14 mouse cellular contexts compared by ENCODE assay signal in genomic region chr13:45078392-45078791, GRCm38 (mm10). TPM values are rescaled to one million over a fixed set of nuclear protein-coding genes. Genes with fewer than 3 reads are reported as not detected.
A peak's percentile ranks its signal among the peaks of the same experiment; 100 is the strongest.
DNase-seq lines count a peak whose midpoint lies in the region; ATAC-seq and TF ChIP-seq lines count a peak whose summit lies in the region.
"Not testable (repeated sequence)": the region's sequence is repeated elsewhere in the genome, so short reads cannot be mapped to it uniquely, and the experiment has no call there.
"Had no signal": no experiment of that assay in that cellular context is flagged by ENCODE, and none has a peak within 500 bp of the region (broad histone marks: within the 10 kb centered on the region; RNA-seq: fewer than 3 reads in every experiment).

Gm9817 (plus strand) TSS chr13:45078692.

- peak; percentile 25 for DNase-seq in ZHBTc4 (ENCODE audit: low read depth, low spot score)
- not testable (repeated sequence) for DNase-seq in embryonic facial prominence, embryonic 14.5 days (ENCODE audit: low spot score)

- not testable (repeated sequence) for ATAC-seq in embryonic facial prominence, embryonic 14.5 days (ENCODE audit: low read depth); heart, embryonic 11.5 days (replicated peaks; ENCODE audit: insufficient number of reproducible peaks, low FRiP score, low TSS enrichment); heart, embryonic 16.5 days (replicated peaks; ENCODE audit: extremely low read depth, insufficient read depth, low FRiP score); kidney, embryonic 15.5 days (replicated peaks; ENCODE audit: low FRiP score); limb, embryonic 13.5 days (ENCODE audit: low FRiP score, low read depth)
- peak; percentile 10; the same call in 1 of the 2 replicates for ATAC-seq in lung, embryonic 16.5 days (ENCODE audit: low read depth)

- H3K4me3 ChIP-seq in embryonic facial prominence, embryonic 14.5 days (ENCODE audit: low read depth, low read length); heart, embryonic 11.5 days (ENCODE audit: low read depth, low read length); kidney, embryonic 15.5 days (replicated peaks); limb, embryonic 13.5 days; lung, embryonic 16.5 days (ENCODE audit: low read length): not testable (repeated sequence)
- peak within 1 kb of the TSS; percentile 19; the same call in 1 of the 2 replicates for H3K4me3 ChIP-seq in heart, embryonic 16.5 days (ENCODE audit: low read length)
- peak within 1 kb of the TSS; percentile 65 for H3K4me3 ChIP-seq in testis, adult 2 months (ENCODE audit: control insufficient read depth, low read depth, low read length)

- not testable (repeated sequence) for H3K36me3 ChIP-seq in embryonic facial prominence, embryonic 14.5 days (ENCODE audit: control insufficient read depth, insufficient read depth, low read length); heart, embryonic 11.5 days (ENCODE audit: control insufficient read depth, insufficient read depth, low read length); heart, embryonic 16.5 days (ENCODE audit: control insufficient read depth, insufficient read depth); kidney, embryonic 15.5 days; limb, embryonic 13.5 days; lung, embryonic 16.5 days (ENCODE audit: control insufficient read depth, insufficient read depth, low read length); testis, adult 2 months (ENCODE audit: control insufficient read depth, insufficient read depth, low read length)

- H3K27ac ChIP-seq in embryonic facial prominence, embryonic 14.5 days (replicated peaks; ENCODE audit: low read depth, low read length); heart, embryonic 11.5 days (ENCODE audit: low read depth, low read length); heart, embryonic 16.5 days (ENCODE audit: low read length); kidney, embryonic 15.5 days; limb, embryonic 13.5 days; lung, embryonic 16.5 days (ENCODE audit: low read length); testis, adult 2 months (ENCODE audit: control insufficient read depth, insufficient read depth, low read depth, low read length): not testable (repeated sequence)

- not testable (repeated sequence) for H3K9ac ChIP-seq in embryonic facial prominence, embryonic 14.5 days (ENCODE audit: low read depth, low read length); heart, embryonic 11.5 days (ENCODE audit: low read depth, low read length); heart, embryonic 16.5 days (ENCODE audit: low read length); kidney, embryonic 15.5 days; limb, embryonic 13.5 days; lung, embryonic 16.5 days (ENCODE audit: low read length)

- not testable (repeated sequence) for H3K4me1 ChIP-seq in embryonic facial prominence, embryonic 14.5 days (ENCODE audit: control insufficient read depth, insufficient read depth, low read length); heart, embryonic 11.5 days (ENCODE audit: control insufficient read depth, insufficient read depth, low read length); heart, embryonic 16.5 days (ENCODE audit: control insufficient read depth, insufficient read depth, low read length); kidney, embryonic 15.5 days; limb, embryonic 13.5 days; lung, embryonic 16.5 days (replicated peaks; ENCODE audit: control insufficient read depth, insufficient read depth, low read length); testis, adult 2 months (ENCODE audit: control insufficient read depth, insufficient read depth, low read length)

- H3K9me3 ChIP-seq in embryonic facial prominence, embryonic 14.5 days (ENCODE audit: control insufficient read depth, low read length) = peaks cover 14% of the 10 kb centered on the region
- not testable (repeated sequence) for H3K9me3 ChIP-seq in heart, embryonic 11.5 days (replicated peaks; ENCODE audit: control insufficient read depth, low read length); kidney, embryonic 15.5 days (replicated peaks); lung, embryonic 16.5 days (ENCODE audit: control insufficient read depth, low read length)
- H3K9me3 ChIP-seq in heart, embryonic 16.5 days (replicated peaks; ENCODE audit: control insufficient read depth, low read length) = peaks cover 12% of the 10 kb centered on the region
- peaks cover 11% of the 10 kb centered on the region; the same call in 1 of the 2 replicates for H3K9me3 ChIP-seq in limb, embryonic 13.5 days

- not testable (repeated sequence) for H3K27me3 ChIP-seq in embryonic facial prominence, embryonic 14.5 days (replicated peaks; ENCODE audit: control insufficient read depth, insufficient read depth, low read length); heart, embryonic 11.5 days (ENCODE audit: control insufficient read depth, insufficient read depth, low read length); heart, embryonic 16.5 days (ENCODE audit: control insufficient read depth, insufficient read depth, low read length); kidney, embryonic 15.5 days; lung, embryonic 16.5 days (ENCODE audit: control insufficient read depth, insufficient read depth, low read depth, low read length); testis, adult 2 months (ENCODE audit: control insufficient read depth, insufficient read depth, low read length)
- H3K27me3 ChIP-seq in limb, embryonic 13.5 days = peaks cover 13% of the 10 kb centered on the region

- not testable (repeated sequence) for TF ChIP-seq CTCF in testis, adult 2 months (IDR thresholded peaks at IDR 0.05; ENCODE audit: control insufficient read depth, insufficient read depth, insufficient replicate concordance, low read depth, low read length)

- 55% methylated on average over 15 of the region's 16 CpGs for WGBS in embryonic facial prominence, embryonic 14.5 days
- 40% methylated on average over 16 of the region's 16 CpGs for WGBS in heart, embryonic 11.5 days (ENCODE audit: insufficient replicate concordance)
- WGBS in heart, embryonic 16.5 days = 53% methylated on average over 16 of the region's 16 CpGs
- WGBS in kidney, embryonic 15.5 days = 59% methylated on average over 16 of the region's 16 CpGs
- 62% methylated on average over 16 of the region's 16 CpGs for WGBS in limb, embryonic 13.5 days
- 55% methylated on average over 16 of the region's 16 CpGs for WGBS in lung, embryonic 16.5 days

- TF ChIP-seq POLR2A in testis, adult 2 months (IDR thresholded peaks at IDR 0.05; ENCODE audit: control insufficient read depth, low read depth, low read length) = not testable (repeated sequence)

- H3K4me2 ChIP-seq in embryonic facial prominence, embryonic 14.5 days (ENCODE audit: low read depth, low read length) = 0 out of 2 replicates have a peak within 1 kb of the TSS, but pooled peaks have one; percentile 12
- H3K4me2 ChIP-seq in heart, embryonic 11.5 days = peak within 1 kb of the TSS; percentile 38
- H3K4me2 ChIP-seq in heart, embryonic 16.5 days (ENCODE audit: low read depth, low read length) = peak within 1 kb of the TSS; percentile 34
- H3K4me2 ChIP-seq in kidney, embryonic 15.5 days = peak within 1 kb of the TSS; percentile 39
- peak within 1 kb of the TSS; percentile 41 for H3K4me2 ChIP-seq in limb, embryonic 13.5 days (replicated peaks)
- H3K4me2 ChIP-seq in lung, embryonic 16.5 days (ENCODE audit: low read depth, low read length) = not testable (repeated sequence)

RNA-seq across cellular contexts. Expression of gene Gm9817, which starts in this region (rescaled TPM):
- polyA plus RNA-seq in embryonic facial prominence, embryonic 14.5 days (2014; fragmentation: Nextera tagmentation; extraction: Ambion mirVana) = 0.17 TPM in 1 of 2 replicates, not detected in the other
- 0.23 TPM in 1 of 2 replicates, not detected in the other for polyA plus RNA-seq in heart, embryonic 11.5 days (2014; fragmentation: Nextera tagmentation; extraction: Ambion mirVana)
- polyA plus RNA-seq in heart, embryonic 16.5 days (2015; fragmentation: Nextera tagmentation; extraction: Ambion mirVana) = 0.08 and 0.09 TPM in 2 replicates
- not detected in 2 replicates for polyA plus RNA-seq in kidney, embryonic 15.5 days (2015; fragmentation: Nextera tagmentation; extraction: Ambion mirVana)
- polyA plus RNA-seq in limb, embryonic 13.5 days (2015; fragmentation: Nextera tagmentation; extraction: Ambion mirVana) = not detected in 2 replicates
- not detected in 2 replicates for polyA plus RNA-seq in lung, embryonic 16.5 days (2015; fragmentation: Nextera tagmentation; extraction: Ambion mirVana)
- polyA plus RNA-seq in testis, adult 2 months (2012; rRNA removed) = 0.22 and 0.31 TPM in 2 replicates
- polyA plus RNA-seq: intestine, embryonic 14.5 days; kidney, adult 2 months; liver, embryonic 14.5 days; midbrain, embryonic 16.5 days; neural tube, embryonic 11.5 days; thymus, postnatal 0 days had no signal

Comparison
In these comparisons a context has a peak if more than half of its experiments do, and no peak if none do; other contexts are left out.
1. Peak in ATAC-seq in lung, embryonic 16.5 days; RNA of the gene not detected or under 1 TPM.